In the genomic region with DNA sequence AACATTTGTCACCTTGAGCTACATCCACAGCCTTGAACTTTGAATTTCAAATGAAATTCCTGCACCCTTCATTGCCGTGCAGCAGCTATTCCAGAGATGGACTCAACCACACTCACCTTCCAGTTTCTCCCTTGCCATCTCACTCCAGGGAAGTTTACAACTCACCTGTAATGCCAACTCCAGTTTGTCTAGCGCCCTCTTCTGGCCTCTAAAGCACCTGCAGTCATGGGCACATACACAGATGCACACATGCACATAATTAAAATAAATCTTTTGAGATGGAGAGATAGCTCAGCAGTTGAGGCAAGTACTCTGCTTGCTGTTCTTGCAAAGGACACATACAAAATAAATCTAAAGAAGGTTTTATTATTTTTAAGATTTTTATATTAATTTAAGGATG, we compare ENCODE assay signal across 21 mouse cellular contexts. TPM values are rescaled to one million over a fixed set of nuclear protein-coding genes. Genes with fewer than 3 reads are reported as not detected.
DNase-seq lines count a peak whose midpoint lies in the region; ATAC-seq and TF ChIP-seq lines count a peak whose summit lies in the region.
"Had no signal": no experiment of that assay in that cellular context is flagged by ENCODE, and none has a peak within 500 bp of the region (broad histone marks: within the 10 kb centered on the region; RNA-seq: fewer than 3 reads in every experiment).

No protein-coding gene starts in this region.

- no peaks in the 10 kb centered on the region for H3K27me3 ChIP-seq in intestine, postnatal 0 days (replicated peaks; ENCODE audit: control insufficient read depth, insufficient read depth, low read length)
- H3K27me3 ChIP-seq in intestine, embryonic 16.5 days (replicated peaks; ENCODE audit: control insufficient read depth, insufficient read depth, low read length) = no peaks in the 10 kb centered on the region
- H3K27me3 ChIP-seq in lung, postnatal 0 days (replicated peaks; ENCODE audit: insufficient read depth, low read length) = no peaks in the 10 kb centered on the region
- no peaks in the 10 kb centered on the region for H3K27me3 ChIP-seq in stomach, postnatal 0 days (ENCODE audit: control insufficient read depth, insufficient read depth, low read length)
- H3K27me3 ChIP-seq: limb, embryonic 12.5 days; liver, embryonic 13.5 days; midbrain, embryonic 12.5 days had no signal

- H3K4me3 ChIP-seq in intestine, postnatal 0 days (ENCODE audit: low read depth, low read length) = no peak overlapping the region
- no peak overlapping the region for H3K4me3 ChIP-seq in intestine, embryonic 16.5 days (ENCODE audit: low read length)
- H3K4me3 ChIP-seq in lung, postnatal 0 days (ENCODE audit: low read depth, low read length) = no peak overlapping the region
- H3K4me3 ChIP-seq in stomach, postnatal 0 days (ENCODE audit: low read depth, low read length) = no peak overlapping the region
- H3K4me3 ChIP-seq: heart, embryonic 10.5 days; limb, embryonic 12.5 days; liver, embryonic 13.5 days; midbrain, embryonic 12.5 days; neural tube, embryonic 12.5 days had no signal

- no peaks in the 10 kb centered on the region for H3K36me3 ChIP-seq in intestine, postnatal 0 days (ENCODE audit: control insufficient read depth, insufficient read depth)
- H3K36me3 ChIP-seq in intestine, embryonic 16.5 days (ENCODE audit: control insufficient read depth, insufficient read depth, low read length) = no peaks in the 10 kb centered on the region
- H3K36me3 ChIP-seq in lung, postnatal 0 days (ENCODE audit: insufficient read depth, low read length) = no peaks in the 10 kb centered on the region
- H3K36me3 ChIP-seq in stomach, postnatal 0 days (ENCODE audit: control insufficient read depth, insufficient read depth, low read length) = no peaks in the 10 kb centered on the region
- H3K36me3 ChIP-seq: heart, embryonic 10.5 days; limb, embryonic 12.5 days; liver, embryonic 13.5 days; midbrain, embryonic 12.5 days; neural tube, embryonic 12.5 days had no signal

- ATAC-seq in intestine, postnatal 0 days = no peak
- no peak for ATAC-seq in intestine, embryonic 16.5 days
- no peak for ATAC-seq in lung, postnatal 0 days
- no peak for ATAC-seq in stomach, postnatal 0 days (ENCODE audit: low FRiP score, low TSS enrichment)

- H3K4me1 ChIP-seq in intestine, postnatal 0 days (replicated peaks; ENCODE audit: control insufficient read depth, insufficient read depth, low read length) = peaks cover 11% of the 10 kb centered on the region; the same call in 1 of the 2 replicates
- H3K4me1 ChIP-seq in intestine, embryonic 16.5 days (ENCODE audit: control insufficient read depth, insufficient read depth, low read length) = peaks cover 12% of the 10 kb centered on the region
- peaks cover 11% of the 10 kb centered on the region; the same call in 1 of the 2 replicates for H3K4me1 ChIP-seq in lung, postnatal 0 days (ENCODE audit: insufficient read depth, low read depth, low read length)
- H3K4me1 ChIP-seq in stomach, postnatal 0 days (replicated peaks; ENCODE audit: control insufficient read depth, insufficient read depth) = peaks cover 3% of the 10 kb centered on the region; the same call in 1 of the 2 replicates

- 74% methylated on average over 2 of the region's 2 CpGs for WGBS in intestine, postnatal 0 days
- 65% methylated on average over 2 of the region's 2 CpGs for WGBS in intestine, embryonic 16.5 days
- WGBS in lung, postnatal 0 days = 56% methylated on average over 2 of the region's 2 CpGs
- 73% methylated on average over 2 of the region's 2 CpGs for WGBS in stomach, postnatal 0 days

- no peak overlapping the region for H3K9ac ChIP-seq in intestine, postnatal 0 days (ENCODE audit: low read depth, low read length)
- no peak overlapping the region for H3K9ac ChIP-seq in intestine, embryonic 16.5 days (ENCODE audit: low read depth, low read length)
- H3K9ac ChIP-seq in lung, postnatal 0 days (replicated peaks; ENCODE audit: low read depth) = no peak overlapping the region
- H3K9ac ChIP-seq in stomach, postnatal 0 days (ENCODE audit: low read length) = no peak overlapping the region
- H3K9ac ChIP-seq: limb, embryonic 12.5 days; liver, embryonic 13.5 days; midbrain, embryonic 12.5 days; neural tube, embryonic 12.5 days had no signal

- peak; percentile 42 for TF ChIP-seq CTCF in intestine, postnatal 0 days (IDR thresholded peaks at IDR 0.05; ENCODE audit: low read depth)
- TF ChIP-seq CTCF in lung, postnatal 0 days (IDR thresholded peaks at IDR 0.05) = peak; percentile 28; the same call in 1 of the 2 replicates
- peak; percentile 33; the same call in 1 of the 2 replicates for TF ChIP-seq CTCF in stomach, postnatal 0 days (IDR thresholded peaks at IDR 0.05; ENCODE audit: low read depth)

- H3K9me3 ChIP-seq in intestine, postnatal 0 days (ENCODE audit: control insufficient read depth) = no peaks in the 10 kb centered on the region
- H3K9me3 ChIP-seq in intestine, embryonic 16.5 days (ENCODE audit: control insufficient read depth, low read length) = no peaks in the 10 kb centered on the region
- no peaks in the 10 kb centered on the region for H3K9me3 ChIP-seq in lung, postnatal 0 days (ENCODE audit: low read length)
- no peaks in the 10 kb centered on the region for H3K9me3 ChIP-seq in stomach, postnatal 0 days (ENCODE audit: control insufficient read depth, low read length)
- H3K9me3 ChIP-seq: liver, embryonic 13.5 days; midbrain, embryonic 12.5 days had no signal

- no peak for TF ChIP-seq EP300 in lung, postnatal 0 days (IDR thresholded peaks at IDR 0.05)
- no peak for TF ChIP-seq EP300 in stomach, postnatal 0 days (optimal IDR thresholded peaks at IDR 0.05)

- DNase-seq in lung, postnatal 0 days (ENCODE audit: low spot score) = no peak
- no peak for DNase-seq in lung, postnatal 25 days (ENCODE audit: low spot score)
- DNase-seq in ZHBTc4 (ENCODE audit: low read depth, low spot score) = peak; percentile 31
- no peak for DNase-seq in stomach, postnatal 0 days (ENCODE audit: low spot score)
- no peak for DNase-seq in cerebellum, adult 9-10 months
- DNase-seq: adrenal gland, postnatal 36 days; cerebellum, adult 11-12 months; cerebellum, postnatal 14 days; kidney, adult 18-20 months; kidney, postnatal 10 days; liver, embryonic 13.5 days; lung, postnatal 10 days; right cerebral cortex, postnatal 14 days; spleen, adult 18-20 months; thymus, postnatal 25 days had no signal

- no peak overlapping the region for H3K27ac ChIP-seq in intestine, postnatal 0 days (ENCODE audit: low read depth, low read length)
- H3K27ac ChIP-seq in intestine, embryonic 16.5 days (ENCODE audit: low read length) = no peak overlapping the region
- no peak overlapping the region for H3K27ac ChIP-seq in lung, postnatal 0 days (ENCODE audit: low read length)
- H3K27ac ChIP-seq in stomach, postnatal 0 days (replicated peaks) = no peak overlapping the region
- H3K27ac ChIP-seq: heart, embryonic 10.5 days; limb, embryonic 12.5 days; liver, embryonic 13.5 days; midbrain, embryonic 12.5 days; neural tube, embryonic 12.5 days had no signal

- H3K4me2 ChIP-seq in intestine, postnatal 0 days (replicated peaks; ENCODE audit: low read depth) = no peak overlapping the region
- no peak overlapping the region for H3K4me2 ChIP-seq in intestine, embryonic 16.5 days (ENCODE audit: low read depth, low read length)
- H3K4me2 ChIP-seq in lung, postnatal 0 days (replicated peaks; ENCODE audit: low read depth, low read length) = no peak overlapping the region
- no peak overlapping the region for H3K4me2 ChIP-seq in stomach, postnatal 0 days (replicated peaks; ENCODE audit: low read depth)
- H3K4me2 ChIP-seq: limb, embryonic 12.5 days; liver, embryonic 13.5 days; midbrain, embryonic 12.5 days; neural tube, embryonic 12.5 days had no signal

RNA-seq across cellular contexts. Expression of a gene that starts 31.7 kb away (rescaled TPM):
- polyA plus RNA-seq in intestine, postnatal 0 days (2015; fragmentation: Nextera tagmentation; extraction: Ambion mirVana) = 121 TPM in 2 replicates
- 159 and 164 TPM in 2 replicates for polyA plus RNA-seq in intestine, embryonic 16.5 days (2015; fragmentation: Nextera tagmentation; extraction: Ambion mirVana)
- polyA plus RNA-seq in lung, postnatal 0 days (2015; fragmentation: Nextera tagmentation; extraction: Ambion mirVana) = 96.4 and 103 TPM in 2 replicates
- polyA plus RNA-seq in stomach, postnatal 0 days (2015; fragmentation: Nextera tagmentation; extraction: Ambion mirVana) = 94.9 and 99.0 TPM in 2 replicates

RNA-seq across cellular contexts. Expression of a gene that starts 46.9 kb away (rescaled TPM):
- 5.9 and 8.2 TPM in 2 replicates for polyA plus RNA-seq in intestine, postnatal 0 days (2015; fragmentation: Nextera tagmentation; extraction: Ambion mirVana)
- polyA plus RNA-seq in intestine, embryonic 16.5 days (2015; fragmentation: Nextera tagmentation; extraction: Ambion mirVana) = 2.7 and 3.3 TPM in 2 replicates
- polyA plus RNA-seq in lung, postnatal 0 days (2015; fragmentation: Nextera tagmentation; extraction: Ambion mirVana) = 21.4 and 31.9 TPM in 2 replicates
- 2.4 and 3.1 TPM in 2 replicates for polyA plus RNA-seq in stomach, postnatal 0 days (2015; fragmentation: Nextera tagmentation; extraction: Ambion mirVana)
